Mouse (Mus musculus) hindbrain, embryonic 11.5 days (tissue): ENCODE measurements around the gene Fzd5. TPM values are rescaled to one million over a fixed set of nuclear protein-coding genes. Genes with fewer than 3 reads are reported as not detected.

ENCODE experiments used
- ATAC-seq: fragments of 200-750 bp; cut with Nextera tagmentation; 2 replicates; pipeline ENCODE4 v1.8.0; 2017; ENCODE audit warnings: mild to moderate bottlenecking, moderate TSS enrichment, moderate library complexity; ENCODE audit not compliant: low FRiP score
- DNase-seq: peaks from one replicate; pipeline ENCODE4 v3.0.0-alpha.2; 2015; ENCODE audit warnings: low spot score
- H3K27ac ChIP-seq: fragments of 300-500 bp; sonication (generic); 2 replicates; pipeline ENCODE4 v1.5.1; 2014; ENCODE audit warnings: mild to moderate bottlenecking, low read depth, low read length
- H3K27me3 ChIP-seq: fragments of 300-500 bp; sonication (generic); 2 replicates; pipeline ENCODE4 v1.6.1; 2014; ENCODE audit warnings: mild to moderate bottlenecking, low read length, moderate library complexity, mixed read lengths; ENCODE audit not compliant: control insufficient read depth, insufficient read depth
- H3K36me3 ChIP-seq: fragments of 300-500 bp; sonication (generic); 2 replicates; pipeline ENCODE4 v1.6.1; 2014; ENCODE audit warnings: mild to moderate bottlenecking, low read length, moderate library complexity, mixed read lengths; ENCODE audit not compliant: control insufficient read depth, insufficient read depth
- H3K4me1 ChIP-seq: fragments of 300-500 bp; sonication (generic); replicated peaks from 2 replicates; pipeline ENCODE4 v1.6.1; 2014; ENCODE audit warnings: low read length, mixed read lengths; ENCODE audit not compliant: control insufficient read depth, insufficient read depth
- H3K4me2 ChIP-seq: fragments of 300-500 bp; sonication (generic); replicated peaks from 2 replicates; pipeline ENCODE4 v1.6.1; 2014; ENCODE audit warnings: mild to moderate bottlenecking, low read depth, low read length
- H3K4me3 ChIP-seq: fragments of 300-500 bp; sonication (generic); 2 replicates; pipeline ENCODE4 v1.5.1; 2014; ENCODE audit warnings: low read depth, low read length
- H3K9ac ChIP-seq: fragments of 300-500 bp; sonication (generic); 2 replicates; pipeline ENCODE4 v1.6.1; 2014; ENCODE audit warnings: low read depth, low read length
- H3K9me3 ChIP-seq: fragments of 300-500 bp; sonication (generic); 2 replicates; pipeline ENCODE4 v1.6.1; 2016; ENCODE audit warnings: low read length; ENCODE audit not compliant: control insufficient read depth
- WGBS: fragments of 180-500 bp; shearing (Covaris S2); extraction: QIAGEN DNeasy Blood & Tissue Kit; methylation state at CpG from one replicate; pipeline ENCODE4 v1.1.7; 2014; 5-methylcytosine and 5-hydroxymethylcytosine counted together
- polyA plus RNA-seq: library from polyadenylated mRNA; unstranded; fragments of >200 nt; fragmentation: Nextera tagmentation; extraction: Ambion mirVana; gene quantifications from 2 replicates; pipeline ENCODE4 v1.2.1, GENCODE M21; 2014

Gene Fzd5
- polyA plus RNA-seq, 1 experiment from 2014 or later, result 0.52 TPM

DNA sequence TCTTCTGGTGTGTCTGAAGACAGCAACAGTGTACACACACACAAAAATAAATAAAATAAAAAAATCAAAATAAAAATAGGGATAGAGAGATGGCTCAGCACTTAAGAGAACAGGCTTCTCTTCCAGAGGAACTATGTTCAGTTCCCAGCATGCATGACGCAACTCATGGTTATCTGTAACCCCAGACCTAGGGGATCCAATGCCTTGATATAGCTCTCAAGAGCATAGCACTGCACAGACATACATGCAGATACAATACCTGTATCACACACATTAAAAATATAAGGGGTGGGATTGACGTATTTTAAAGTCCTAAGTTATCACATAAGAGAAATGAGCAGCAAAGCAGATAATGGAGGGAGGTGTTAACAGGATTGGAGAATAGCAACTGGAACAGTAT, 53.1 kb downstream of the Fzd5 start:
- H3K9me3 ChIP-seq, result no peaks in the 10 kb centered on the region
- H3K27me3 ChIP-seq, result no peaks in the 10 kb centered on the region
- H3K36me3 ChIP-seq, result no peaks in the 10 kb centered on the region
- DNase-seq (no peak), ATAC-seq (no peak)
- no peak overlapping the region for H3K9ac ChIP-seq
- WGBS, result 94% methylated on average over 2 of the region's 2 CpGs
- H3K4me3 ChIP-seq, result no peak overlapping the region
- no peak overlapping the region for H3K27ac ChIP-seq
- H3K4me2 ChIP-seq, result no peak overlapping the region
- H3K4me1 ChIP-seq, result no peaks in the 10 kb centered on the region

DNA sequence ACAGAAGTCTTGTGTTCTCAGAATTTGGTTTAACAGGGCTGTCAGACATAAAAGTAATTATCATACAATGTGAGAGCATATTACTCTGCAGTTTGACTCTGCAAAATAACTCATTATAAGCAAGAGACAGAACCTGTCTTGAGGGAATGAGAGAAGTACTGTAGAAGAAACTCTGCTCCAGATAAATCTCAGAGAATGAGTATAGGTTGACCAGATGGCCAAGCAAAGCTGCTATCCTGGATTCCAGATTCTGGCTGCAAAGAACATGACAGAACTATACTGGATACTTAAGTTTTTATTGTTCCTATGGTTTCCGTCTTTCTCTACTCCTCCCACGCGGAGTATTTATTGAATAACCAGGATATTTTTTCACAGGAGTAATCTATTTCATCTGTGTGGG, 54.5 kb downstream of the Fzd5 start:
- H3K9ac ChIP-seq, result no peak overlapping the region
- H3K27ac ChIP-seq, result no peak overlapping the region
- no peaks in the 10 kb centered on the region for H3K36me3 ChIP-seq
- H3K4me3 ChIP-seq, result no peak overlapping the region
- H3K4me1 ChIP-seq, result no peaks in the 10 kb centered on the region
- H3K27me3 ChIP-seq, result no peaks in the 10 kb centered on the region
- H3K4me2 ChIP-seq, result no peak overlapping the region
- H3K9me3 ChIP-seq, result no peaks in the 10 kb centered on the region
- DNase-seq (no peak), ATAC-seq (no peak)
- WGBS, result 89% methylated on average over 3 of the region's 3 CpGs

DNA sequence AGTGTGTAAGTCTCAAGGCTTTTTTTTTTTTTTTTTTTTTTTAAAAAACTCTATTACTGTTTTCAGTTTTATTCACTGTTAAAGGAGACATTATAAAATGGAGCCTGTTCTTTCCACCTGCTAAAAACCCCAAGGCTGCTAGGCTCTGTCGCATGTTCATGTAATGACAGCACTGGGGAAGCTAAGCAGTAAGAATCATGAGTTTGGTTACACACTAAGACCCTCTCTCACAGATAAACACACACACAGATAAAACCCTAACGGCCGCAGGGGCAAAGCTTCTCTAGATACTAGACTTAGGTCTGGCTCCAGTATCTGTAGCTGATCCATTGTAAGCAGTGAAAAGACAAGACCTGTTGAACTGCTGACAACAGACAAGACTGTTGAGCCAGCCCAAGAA, 56.1 kb downstream of the Fzd5 start:
- H3K36me3 ChIP-seq, result no peaks in the 10 kb centered on the region
- no peak overlapping the region for H3K4me2 ChIP-seq
- H3K9me3 ChIP-seq, result no peaks in the 10 kb centered on the region
- WGBS, result 97% methylated on average over 3 of the region's 3 CpGs
- no peaks in the 10 kb centered on the region for H3K27me3 ChIP-seq
- no peak overlapping the region for H3K9ac ChIP-seq
- no peak overlapping the region for H3K4me3 ChIP-seq
- H3K27ac ChIP-seq, result no peak overlapping the region
- ATAC-seq, result no peak
- no peak for DNase-seq
- H3K4me1 ChIP-seq, result no peaks in the 10 kb centered on the region

Other genes starting within 250 kb of the Fzd5 start
- gene Creb1, start 205.1 kb downstream of the Fzd5 start, polyA plus RNA-seq, result 59.9 and 60.8 TPM in 2 replicates
- gene Mettl21a, start 120.5 kb downstream of the Fzd5 start, polyA plus RNA-seq, result 22.0 and 24.4 TPM in 2 replicates
- gene Ccnyl1, start 47.3 kb downstream of the Fzd5 start, polyA plus RNA-seq, result 11.5 and 13.4 TPM in 2 replicates
- 6.8 and 9.6 TPM in 2 replicates for gene Plekhm3, start 219.1 kb upstream of the Fzd5 start, polyA plus RNA-seq